Mouse (Mus musculus) heart, adult 2 months (tissue): ENCODE measurements around the gene Ifi209.

Experiments used
- CTCF ChIP-seq: fragments of 200-600 bp; IDR thresholded peaks from 2 replicates; pipeline ENCODE4 v1.8.1; 2022; ENCODE audit warnings: antibody characterized with exemption, mild to moderate bottlenecking, moderate library complexity
- EP300 ChIP-seq: fragments of 200-500 bp; IDR thresholded peaks from 2 replicates; pipeline ENCODE4 v1.6.1; 2011; ENCODE audit warnings: low read depth, low read length, control low read depth; ENCODE audit not compliant: insufficient read depth
- POLR2A ChIP-seq: fragments of 200-500 bp; IDR thresholded peaks from 2 replicates; pipeline ENCODE4 v1.6.1; 2011; ENCODE audit warnings: mild to moderate bottlenecking, low read depth, low read length, control low read depth; ENCODE audit not compliant: insufficient read depth

DNA sequence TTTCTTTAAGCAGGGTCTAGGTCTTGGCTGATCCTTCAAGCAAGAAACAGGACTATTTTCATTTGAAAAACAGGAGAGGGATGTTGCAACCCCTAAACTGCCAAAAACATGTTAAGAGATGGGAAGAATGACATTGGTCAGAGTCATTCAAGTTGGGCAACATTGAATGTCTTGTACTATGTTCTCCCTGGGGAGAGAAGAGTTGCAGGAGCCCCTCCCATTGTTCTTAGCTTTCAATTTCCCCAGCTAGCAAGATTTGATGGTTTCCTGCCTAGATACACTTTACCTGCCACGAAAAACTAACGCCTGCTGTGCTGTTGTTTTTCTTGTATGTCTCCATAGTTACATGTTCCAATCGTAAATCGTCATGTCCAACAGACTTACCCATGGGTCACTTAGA, 27.3 kb downstream of the Ifi209 start:
- no peak for TF ChIP-seq POLR2A
- no peak for TF ChIP-seq CTCF
- no peak for TF ChIP-seq EP300
